Mouse (Mus musculus) adrenal gland (tissue): ENCODE measurements around the gene Fgf15.

Experiments used
- intact Hi-C: fragments of 180-260 bp; cut with DNase I; formaldehyde crosslinking; loops from one replicate; pipeline ENCODE4 v1.15.1; 2025
- long read RNA-seq, 2 experiments: library from polyadenylated mRNA; unstranded; transcript quantifications; one replicate each; pipeline ENCODE4 v2.0.0; 2020; ENCODE audit warnings: borderline replicate concordance in 1 of 2; ENCODE audit not compliant: insufficient replicate concordance in 1 of 2

Fgf15 gene
- long read RNA-seq, experiment 1 = 0 reads
- long read RNA-seq, experiment 2 = 0 reads

- intact Hi-C loops = loop anchor here (5.0 kb wide), 1 partner anchor 309 kb away; no protein-coding TSS in a partner anchor
Measured at GRCm38 (mm10) chr7:144896294-144897218, at the start of gene Fgf15. Fgf15 (plus strand) TSS chr7:144896531.

GRCm38 (mm10) chr7:144847067-144847466, 49.3 kb upstream of the Fgf15 start, which contains the start of gene Fgf4:
Fgf4 (plus strand) TSS chr7:144847367.
- intact Hi-C loops = loop anchor here (2.0 kb wide), 1 partner anchor 48 kb away; no protein-coding TSS in a partner anchor

- intact Hi-C loops = no loop called here
Measured at GRCm38 (mm10) chr7:144851321-144851720, 45.0 kb upstream of the Fgf15 start.

- intact Hi-C loops = no loop called here
Measured at GRCm38 (mm10) chr7:144854966-144855365, 41.4 kb upstream of the Fgf15 start.

- intact Hi-C loops = no loop called here
Measured at GRCm38 (mm10) chr7:144857158-144857557, 39.2 kb upstream of the Fgf15 start.

- intact Hi-C loops = no loop called here
Measured at GRCm38 (mm10) chr7:144857826-144858342, 38.4 kb upstream of the Fgf15 start.

- intact Hi-C loops = no loop called here
Measured at GRCm38 (mm10) chr7:144858702-144859101, 37.6 kb upstream of the Fgf15 start.

GRCm38 (mm10) chr7:144861056-144861768, 35.1 kb upstream of the Fgf15 start:
- intact Hi-C loops = no loop called here

- intact Hi-C loops = no loop called here
Measured at GRCm38 (mm10) chr7:144861769-144862070, 34.6 kb upstream of the Fgf15 start.

GRCm38 (mm10) chr7:144862126-144862525, 34.2 kb upstream of the Fgf15 start:
- intact Hi-C loops = no loop called here

GRCm38 (mm10) chr7:144862712-144863111, 33.6 kb upstream of the Fgf15 start:
- intact Hi-C loops = no loop called here

- intact Hi-C loops = no loop called here
Measured at GRCm38 (mm10) chr7:144863196-144863595, 33.1 kb upstream of the Fgf15 start.

- intact Hi-C loops = no loop called here
Measured at GRCm38 (mm10) chr7:144864160-144864670, 32.1 kb upstream of the Fgf15 start.

- intact Hi-C loops = no loop called here
Measured at GRCm38 (mm10) chr7:144867161-144867560, 29.2 kb upstream of the Fgf15 start.

- intact Hi-C loops = no loop called here
Measured at GRCm38 (mm10) chr7:144867602-144868001, 28.7 kb upstream of the Fgf15 start.

- intact Hi-C loops = no loop called here
Measured at GRCm38 (mm10) chr7:144872420-144872819, 23.9 kb upstream of the Fgf15 start.

GRCm38 (mm10) chr7:144873160-144873559, 23.2 kb upstream of the Fgf15 start:
- intact Hi-C loops = no loop called here

GRCm38 (mm10) chr7:144874226-144874625, 22.1 kb upstream of the Fgf15 start:
- intact Hi-C loops = no loop called here

- intact Hi-C loops = no loop called here
Measured at GRCm38 (mm10) chr7:144878401-144878800, 17.9 kb upstream of the Fgf15 start.

GRCm38 (mm10) chr7:144883106-144883505, 13.2 kb upstream of the Fgf15 start:
- intact Hi-C loops = no loop called here

GRCm38 (mm10) chr7:144887672-144888071, 8.7 kb upstream of the Fgf15 start:
- intact Hi-C loops = no loop called here
